Mouse (Mus musculus) heart, postnatal 0 days (tissue): ENCODE measurements around the gene Zfp839. TPM values are rescaled to one million over a fixed set of nuclear protein-coding genes. Genes with fewer than 3 reads are reported as not detected.
"Not testable (repeated sequence)": the region's sequence is repeated elsewhere in the genome, so short reads cannot be mapped to it uniquely, and the experiment has no call there.

Experiments used
- ATAC-seq: fragments of 200-750 bp; cut with Nextera tagmentation; 2 replicates; pipeline ENCODE4 v1.8.0; 2017; ENCODE audit warnings: low read depth, moderate number of reproducible peaks, moderate library complexity; ENCODE audit not compliant: insufficient read depth
- DNase-seq: peaks from one replicate; pipeline ENCODE4 v3.0.0-alpha.2; 2016; ENCODE audit warnings: low spot score
- H3K27ac ChIP-seq: fragments of 300-500 bp; sonication (generic); 2 replicates; pipeline ENCODE4 v1.5.1; 2014; ENCODE audit warnings: low read depth, mild to moderate bottlenecking
- H3K27me3 ChIP-seq: fragments of 300-500 bp; sonication (generic); 2 replicates; pipeline ENCODE4 v1.6.1; 2014; ENCODE audit warnings: low read length, mixed read lengths; ENCODE audit not compliant: control insufficient read depth, insufficient read depth
- H3K36me3 ChIP-seq: fragments of 300-500 bp; sonication (generic); replicated peaks from 2 replicates; pipeline ENCODE4 v1.6.1; 2014; ENCODE audit warnings: low read length, mixed read lengths; ENCODE audit not compliant: control insufficient read depth, insufficient read depth
- H3K4me1 ChIP-seq: fragments of 300-500 bp; sonication (generic); 2 replicates; pipeline ENCODE4 v1.6.1; 2014; ENCODE audit warnings: antibody characterized with exemption; ENCODE audit not compliant: control insufficient read depth, insufficient read depth
- H3K4me2 ChIP-seq: fragments of 300-500 bp; sonication (generic); 2 replicates; pipeline ENCODE4 v1.6.1; 2014; ENCODE audit warnings: low read depth, mild to moderate bottlenecking, low read length, moderate library complexity
- H3K4me3 ChIP-seq: fragments of 300-500 bp; sonication (generic); 2 replicates; pipeline ENCODE4 v1.5.1; 2014; ENCODE audit warnings: low read depth, low read length
- H3K9ac ChIP-seq: fragments of 300-500 bp; sonication (generic); replicated peaks from 2 replicates; pipeline ENCODE4 v1.6.1; 2014; ENCODE audit warnings: low read depth, low read length, mixed read lengths
- H3K9me3 ChIP-seq: fragments of 300-500 bp; sonication (generic); replicated peaks from 2 replicates; pipeline ENCODE4 v1.6.1; 2016; ENCODE audit warnings: low read length; ENCODE audit not compliant: control insufficient read depth
- CTCF ChIP-seq: IDR thresholded peaks from 2 replicates; pipeline ENCODE4 v1.5.1; 2016; ENCODE audit warnings: antibody characterized with exemption, control low read depth, low read depth
- EP300 ChIP-seq: IDR thresholded peaks from 2 replicates; pipeline ENCODE4 v1.6.1; 2016; ENCODE audit warnings: antibody characterized with exemption, low read depth
- WGBS: fragments of 180-500 bp; shearing (Covaris S2); extraction: QIAGEN DNeasy Blood & Tissue Kit; methylation state at CpG from one replicate; pipeline ENCODE4 v1.1.7; 2014; 5-methylcytosine and 5-hydroxymethylcytosine counted together
- polyA plus RNA-seq: library from polyadenylated mRNA; unstranded; fragments of >200 nt; fragmentation: Nextera tagmentation; extraction: Ambion mirVana; gene quantifications from 2 replicates; pipeline ENCODE4 v1.2.1, GENCODE M21; 2015
- total RNA-seq: library from RNA; depleted of rRNA; stranded (reverse); fragments of >200 nt; gene quantifications from 2 replicates; pipeline ENCODE4 v1.2.3, GENCODE M21; 2014; ENCODE audit warnings: low replicate concordance

Zfp839 gene
- total and polyA plus RNA-seq, 2 experiments from 2014 or later, result 3.2 to 4.1 TPM

GRCm38 (mm10) chr12:110850929-110851256 lies 840 bp downstream of the Zfp839 start:
- H3K27me3 ChIP-seq, result no peaks in the 10 kb centered on the region
- peaks cover 13% of the 10 kb centered on the region for H3K4me1 ChIP-seq
- DNase-seq, result peak; percentile 35
- H3K4me2 ChIP-seq, result peak overlapping the region; percentile 80
- WGBS, result 13% methylated on average over 9 of the region's 9 CpGs
- TF ChIP-seq CTCF, result no peak
- no peak for TF ChIP-seq EP300
- peak overlapping the region; percentile 82 for H3K27ac ChIP-seq
- 0 out of 2 replicates have a peak, but pooled peaks have one; percentile 4 for ATAC-seq
- no peaks in the 10 kb centered on the region for H3K9me3 ChIP-seq
- peak overlapping the region; percentile 84 for H3K4me3 ChIP-seq
- 0 out of 2 replicates have a peak, but pooled peaks cover 5% of the 10 kb centered on the region for H3K36me3 ChIP-seq
- peak overlapping the region; percentile 93 for H3K9ac ChIP-seq

GRCm38 (mm10) chr12:110851414-110851813 lies 1.4 kb downstream of the Zfp839 start:
- 22% methylated on average over 12 of the region's 12 CpGs for WGBS
- no peak for DNase-seq
- Histone ChIP-seq H3K9ac (no peak overlapping the region), H3K9me3 (no peaks in the 10 kb centered on the region), H3K4me3 (peak overlapping the region; percentile 84; the same call in 1 of the 2 replicates), H3K36me3 (peaks cover 7% of the 10 kb centered on the region; the same call in 1 of the 2 replicates), H3K4me2 (peak overlapping the region; percentile 80), H3K27me3 (no peaks in the 10 kb centered on the region), H3K27ac (no peak overlapping the region), H3K4me1 (peaks cover 9% of the 10 kb centered on the region; the same call in 1 of the 2 replicates)
- TF ChIP-seq CTCF, result no peak
- TF ChIP-seq EP300, result no peak
- no peak for ATAC-seq

GRCm38 (mm10) chr12:110851923-110852322 lies 1.9 kb downstream of the Zfp839 start:
- Histone ChIP-seq H3K4me2 (peak overlapping the region; percentile 80; the same call in 1 of the 2 replicates), H3K9me3 (no peaks in the 10 kb centered on the region), H3K4me3 (no peak overlapping the region), H3K27me3 (no peaks in the 10 kb centered on the region), H3K36me3 (peaks cover 10% of the 10 kb centered on the region; the same call in 1 of the 2 replicates), H3K4me1 (peaks cover 9% of the 10 kb centered on the region; the same call in 1 of the 2 replicates), H3K27ac (no peak overlapping the region), H3K9ac (no peak overlapping the region)
- DNase-seq (no peak), ATAC-seq (no peak)
- TF ChIP-seq EP300, result no peak
- TF ChIP-seq CTCF, result no peak
- 72% methylated on average over 1 of the region's 1 CpGs for WGBS

- no peak overlapping the region for H3K4me3 ChIP-seq
Measured at GRCm38 (mm10) chr12:110854786-110855737, 5.0 kb downstream of the Zfp839 start.

GRCm38 (mm10) chr12:110857196-110857595 lies 7.1 kb downstream of the Zfp839 start:
- Histone ChIP-seq H3K36me3 (peaks cover 19% of the 10 kb centered on the region; the same call in 1 of the 2 replicates), H3K27ac (no peak overlapping the region), H3K4me2 (no peak overlapping the region), H3K9ac (no peak overlapping the region), H3K4me3 (no peak overlapping the region), H3K27me3 (no peaks in the 10 kb centered on the region), H3K9me3 (no peaks in the 10 kb centered on the region), H3K4me1 (no peaks in the 10 kb centered on the region)
- DNase-seq (no peak), ATAC-seq (no peak)
- TF ChIP-seq EP300, result no peak
- no peak for TF ChIP-seq CTCF
- WGBS, result 74% methylated on average over 7 of the region's 7 CpGs

More at GRCm38 (mm10) chr12:110854786-110855737, 5.0 kb downstream of the Zfp839 start:
- Histone ChIP-seq H3K9me3 (no peaks in the 10 kb centered on the region), H3K36me3 (peaks cover 14% of the 10 kb centered on the region; the same call in 1 of the 2 replicates), H3K4me1 (peaks cover 9% of the 10 kb centered on the region; the same call in 1 of the 2 replicates), H3K27me3 (no peaks in the 10 kb centered on the region), H3K27ac (no peak overlapping the region), H3K4me2 (no peak overlapping the region), H3K9ac (no peak overlapping the region)
- 83% methylated on average over 32 of the region's 32 CpGs for WGBS
- no peak for ATAC-seq
- no peak for DNase-seq
- TF ChIP-seq CTCF (no peak), EP300 (no peak)

GRCm38 (mm10) chr12:110858681-110859080 lies 8.6 kb downstream of the Zfp839 start:
- H3K4me3 ChIP-seq, ATAC-seq, H3K4me2 ChIP-seq, DNase-seq, H3K9ac ChIP-seq, H3K4me1 ChIP-seq, H3K27ac ChIP-seq, H3K27me3 ChIP-seq, H3K9me3 ChIP-seq: not testable (repeated sequence)
- 89% methylated on average over 15 of the region's 15 CpGs for WGBS
- H3K36me3 ChIP-seq, result peaks cover 24% of the 10 kb centered on the region
